Comparison of ENCODE assay signal across 20 mouse cellular contexts in the genomic region with DNA sequence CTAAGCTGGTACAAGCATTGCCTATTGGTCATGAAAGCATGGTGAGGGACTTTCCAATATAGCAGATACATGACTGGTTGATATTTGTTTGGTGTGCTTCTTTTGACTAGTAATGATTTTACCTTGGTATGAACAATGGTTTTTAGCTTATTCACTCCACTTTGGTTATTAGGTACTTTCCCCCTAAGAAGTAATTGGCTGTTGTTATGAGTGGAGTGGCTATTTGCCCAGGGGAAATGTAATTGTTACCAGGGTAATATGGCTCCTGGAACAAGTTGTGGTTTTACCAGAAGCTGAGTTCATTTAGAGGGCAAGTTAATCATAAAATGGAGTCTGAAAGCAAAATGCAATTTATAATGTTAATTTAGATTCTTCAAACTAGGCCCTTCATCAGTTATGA.
DNase-seq lines count a peak whose midpoint lies in the region; ATAC-seq and TF ChIP-seq lines count a peak whose summit lies in the region.
"Had no signal": no experiment of that assay in that cellular context is flagged by ENCODE, and none has a peak within 500 bp of the region (broad histone marks: within the 10 kb centered on the region; RNA-seq: fewer than 3 reads in every experiment).

No protein-coding gene starts in this region.

- H3K9me3 ChIP-seq in hindbrain, embryonic 16.5 days (ENCODE audit: control insufficient read depth, low read length), result 0 out of 2 replicates have a peak, but pooled peaks cover 2% of the 10 kb centered on the region
- H3K9me3 ChIP-seq: G1E had no signal

- TF ChIP-seq CTCF in Patski (IDR thresholded peaks at IDR 0.05), result no peak

- ATAC-seq in Patski, result peak; percentile 98
- ATAC-seq in hindbrain, embryonic 16.5 days, result no peak
- ATAC-seq: activated CD4-positive, CD25-positive, alpha-beta regulatory T cell, adult 4 months; CD4-positive, CD25-positive, alpha-beta regulatory T cell, adult 4 months had no signal

- no peak overlapping the region for H3K27ac ChIP-seq in hindbrain, embryonic 16.5 days (ENCODE audit: low read depth, low read length)

- no peaks in the 10 kb centered on the region for H3K36me3 ChIP-seq in hindbrain, embryonic 16.5 days (ENCODE audit: control insufficient read depth, insufficient read depth, low read length)
- H3K36me3 ChIP-seq: G1E had no signal

- POLR2A ChIA-PET in Patski (lab: Charles Lee), result no interaction called here

- no peaks in the 10 kb centered on the region for H3K4me1 ChIP-seq in hindbrain, embryonic 16.5 days (ENCODE audit: control insufficient read depth, insufficient read depth, low read depth, low read length)

- H3K4me3 ChIP-seq in hindbrain, embryonic 16.5 days (ENCODE audit: low read length), result no peak overlapping the region

- peak; percentile 46 for DNase-seq in Muller cell, postnatal 12 days (ENCODE audit: inconsistent ontology term)
- peak; percentile 83 for DNase-seq in Patski (ENCODE audit: low read depth, low spot score)
- no peak for DNase-seq in lung, postnatal 4 days
- DNase-seq: adrenal gland, adult 2 months; adrenal gland, adult 8-10 months; adrenal gland, postnatal 10 days; adrenal gland, postnatal 14 days; adrenal gland, postnatal 25 days; adrenal gland, postnatal 36 days; B cell, adult 2 months; cerebellum, adult 11 months; cerebellum, adult 11-12 months; cerebellum, adult 18-20 months; cerebellum, adult 2 months; cerebellum, adult 8-10 months had no signal

- no peak overlapping the region for H3K9ac ChIP-seq in hindbrain, embryonic 16.5 days (ENCODE audit: low read depth, low read length)

- CTCF ChIA-PET in Patski (lab: Charles Lee), result no interaction called here

- no peaks in the 10 kb centered on the region for H3K27me3 ChIP-seq in Patski
- no peaks in the 10 kb centered on the region for H3K27me3 ChIP-seq in hindbrain, embryonic 16.5 days (replicated peaks; ENCODE audit: control insufficient read depth, insufficient read depth, low read length)
- H3K27me3 ChIP-seq: CH12.LX had no signal

- no peak overlapping the region for H3K4me2 ChIP-seq in hindbrain, embryonic 16.5 days (ENCODE audit: low read length)

- in situ Hi-C loops in Patski (cut with MboI; ENCODE audit: low pct_unique_long_range_greater_than_20kb), result no loop called here

Comparison
In these comparisons a context has a peak if more than half of its experiments do, and no peak if none do; other contexts are left out.
1. DNase-seq: peak in Muller cell, postnatal 12 days (single experiment) and Patski (single experiment); none in lung, postnatal 4 days (0 of 2).